Mouse (Mus musculus) left cerebral cortex, adult 18-20 months (tissue): Measurements from ENCODE around the gene Grb14. TPM values are rescaled to one million over a fixed set of nuclear protein-coding genes. Genes with fewer than 3 reads are reported as not detected.

Experiments
- DNase-seq, 2 experiments: peaks; one replicate each; pipeline ENCODE4 v3.0.0; 2021 to 2022; ENCODE audit warnings: low spot score in 2 of 2, mixed read lengths in 1 of 2
- total RNA-seq, 2 experiments: library from RNA; stranded (reverse); gene quantifications; 2 replicates each; pipeline ENCODE4 v1.2.3; 2021

Grb14 gene
- total RNA-seq, 2 experiments from 2014 or later: 20.1 to 23.3 TPM

GRCm38 (mm10) chr2:64887098-64887757 is 137.6 kb downstream of the Grb14 start:
- no peak for DNase-seq

GRCm38 (mm10) chr2:64885696-64886095 is 139.1 kb downstream of the Grb14 start:
- no peak for DNase-seq

GRCm38 (mm10) chr2:64878275-64878674 is 146.5 kb downstream of the Grb14 start:
- DNase-seq: no peak

Other genes with a start within 250 kb of the Grb14 start
- 1 to 10 TPM; 6.3 to 7.3 TPM for gene Cobll1, start 214.4 kb upstream of the Grb14 start, total RNA-seq